17 mouse cellular contexts compared by ENCODE assay signal in the genomic region with DNA sequence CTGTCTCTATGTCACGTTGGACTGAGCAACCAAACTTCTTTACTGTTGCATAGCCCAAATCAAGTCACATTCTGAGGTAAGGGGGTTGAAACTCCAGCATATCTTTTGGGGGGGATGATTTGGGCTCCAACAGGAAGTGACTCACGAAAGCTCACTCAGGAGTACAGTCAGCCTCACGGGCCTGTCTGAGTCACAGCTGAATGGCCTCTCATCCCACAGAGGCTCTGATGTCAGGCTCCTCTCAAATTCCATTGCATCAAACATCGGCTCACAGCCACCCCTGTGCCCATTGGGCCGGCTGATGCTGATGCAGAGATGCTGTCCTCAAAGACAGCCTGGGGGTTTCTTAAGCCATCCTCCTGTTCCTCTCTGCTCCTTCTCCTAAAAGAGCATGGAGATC. TPM values are rescaled to one million over a fixed set of nuclear protein-coding genes. Genes with fewer than 3 reads are reported as not detected.
A peak's percentile ranks its signal among the peaks of the same experiment; 100 is the strongest.
DNase-seq lines count a peak whose midpoint lies in the region; ATAC-seq lines count a peak whose summit lies in the region.
"Had no signal": no experiment of that assay in that cellular context is flagged by ENCODE, and none has a peak within 500 bp of the region (broad histone marks: within the 10 kb centered on the region; RNA-seq: fewer than 3 reads in every experiment).

No protein-coding gene starts in this region.

- peak; percentile 58 for DNase-seq in CD4-positive, CD25-positive, alpha-beta regulatory T cell, adult 2 months (ENCODE audit: low read depth, low spot score)
- DNase-seq in NIH3T3 (ENCODE audit: low read depth): peak; percentile 95
- peak; percentile 81 for DNase-seq in brain, adult 2 months (ENCODE audit: low read depth, low spot score)
- DNase-seq in heart, postnatal 4 days: no peak
- DNase-seq in thymus, postnatal 25 days: no peak
- no peak for DNase-seq in kidney, postnatal 14 days
- DNase-seq: cerebellum, postnatal 25 days; forebrain, postnatal 0 days; kidney, adult 8-10 months; lung, postnatal 4 days; right cerebral cortex, postnatal 4 days had no signal

- 0 out of 2 replicates have a peak, but pooled peaks have one; percentile 15 for ATAC-seq in megakaryocyte progenitor cell, adult 5-6 weeks (replicated peaks; ENCODE audit: poor library complexity)
- ATAC-seq: forebrain, postnatal 0 days; midbrain, embryonic 16.5 days had no signal

RNA-seq across cellular contexts. Expression of a gene that starts 2.2 kb away (rescaled TPM):
- not detected in 2 replicates for total RNA-seq in megakaryocyte progenitor cell, adult 5-6 weeks (2015)
- total RNA-seq in megakaryocyte progenitor cell, adult 5-6 weeks (2017): not detected in 2 replicates
- total RNA-seq in heart, postnatal 4 days (2021): not detected
- total RNA-seq: gastrocnemius, postnatal 4 days; neutrophil, adult 5-6 weeks had no signal

RNA-seq across cellular contexts. Expression of a gene that starts 9.5 kb away (rescaled TPM):
- not detected in 2 replicates for total RNA-seq in megakaryocyte progenitor cell, adult 5-6 weeks (2015)
- total RNA-seq in megakaryocyte progenitor cell, adult 5-6 weeks (2017): not detected in 2 replicates
- not detected for total RNA-seq in heart, postnatal 4 days (2021)
- total RNA-seq: forebrain, postnatal 0 days; layer of hippocampus, postnatal 10 days; left cerebral cortex, postnatal 36 days; neutrophil, adult 5-6 weeks had no signal

RNA-seq across cellular contexts. Expression of a gene that starts 23.6 kb away (rescaled TPM):
- not detected in 2 replicates for total RNA-seq in megakaryocyte progenitor cell, adult 5-6 weeks (2015)
- total RNA-seq in megakaryocyte progenitor cell, adult 5-6 weeks (2017): not detected in 2 replicates
- total RNA-seq in heart, postnatal 4 days (2021): under 1 TPM; 0.14 TPM
- total RNA-seq: forebrain, postnatal 0 days; layer of hippocampus, postnatal 10 days; left cerebral cortex, postnatal 36 days; neutrophil, adult 5-6 weeks had no signal

RNA-seq across cellular contexts. Expression of a gene that starts 24.6 kb away (rescaled TPM):
- total RNA-seq in megakaryocyte progenitor cell, adult 5-6 weeks (2015): not detected in 2 replicates
- total RNA-seq in megakaryocyte progenitor cell, adult 5-6 weeks (2017): not detected in 2 replicates
- total RNA-seq in heart, postnatal 4 days (2021): under 1 TPM in 1 of 2 experiments, not detected in 1; 0.18 TPM
- total RNA-seq: neutrophil, adult 5-6 weeks had no signal

RNA-seq across cellular contexts. Expression of a gene that starts 32.8 kb away (rescaled TPM):
- total RNA-seq in megakaryocyte progenitor cell, adult 5-6 weeks (2015): 79.1 and 84.7 TPM in 2 replicates
- 160 and 176 TPM in 2 replicates for total RNA-seq in megakaryocyte progenitor cell, adult 5-6 weeks (2017)
- total RNA-seq in heart, postnatal 4 days (2021): 10 to 100 TPM; 71.3 to 72.5 TPM

Comparison
In these comparisons a context has a peak if more than half of its experiments do, and no peak if none do; other contexts are left out.
1. DNase-seq: peak in CD4-positive, CD25-positive, alpha-beta regulatory T cell, adult 2 months (single experiment), NIH3T3 (single experiment) and brain, adult 2 months (single experiment); none in heart, postnatal 4 days (single experiment), thymus, postnatal 25 days (single experiment) and kidney, postnatal 14 days (single experiment).